Mouse (Mus musculus): ENCODE data around the gene Ptcra.

Ptcra gene

DNA sequence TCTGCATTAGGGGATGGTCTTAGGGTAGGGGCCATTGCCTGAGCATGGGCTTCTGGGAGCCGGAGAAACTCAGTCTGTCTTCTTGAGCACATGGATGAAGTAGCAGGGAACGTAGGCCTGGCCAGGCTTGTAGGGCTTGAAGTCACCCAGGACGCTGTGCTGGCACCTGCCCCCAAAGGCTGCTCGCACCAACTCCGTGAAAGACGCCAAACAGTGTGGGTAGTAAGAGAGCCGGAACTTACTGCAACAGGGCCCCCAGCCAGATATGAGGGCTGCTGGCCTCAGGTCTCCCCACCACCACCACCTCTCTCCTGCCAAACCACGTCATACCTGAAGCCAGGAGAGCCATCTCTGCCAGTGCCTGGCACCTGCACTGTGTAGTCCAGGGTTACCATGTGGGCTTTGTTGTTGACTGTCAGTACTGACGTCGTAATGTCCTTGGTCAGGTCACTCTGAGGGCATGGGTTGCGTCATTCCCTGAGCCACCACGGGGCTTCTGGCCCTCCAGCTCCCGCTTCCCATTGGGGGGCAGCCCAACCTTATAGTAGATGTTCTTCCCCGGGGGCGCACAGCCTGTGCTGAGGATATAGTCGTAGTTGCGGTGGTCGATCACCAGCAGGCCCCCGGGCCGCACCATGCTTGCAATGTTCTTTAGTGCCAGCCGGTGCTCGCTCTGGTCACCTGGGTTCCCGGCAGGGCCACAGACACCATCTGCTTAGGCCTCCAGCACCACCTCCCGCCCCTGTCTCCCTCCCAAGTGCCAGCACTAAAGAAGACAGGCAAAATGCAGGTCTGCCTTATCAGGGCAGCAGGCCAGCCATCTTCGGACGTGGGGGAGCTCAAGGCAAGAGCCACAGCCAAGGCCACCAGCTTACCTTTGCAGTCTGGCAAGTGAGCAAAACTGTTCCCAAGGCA, 37.5 kb downstream of the Ptcra start:
- no peak for DNase-seq (ENCODE audit: low spot score in 2 of 2)

DNA sequence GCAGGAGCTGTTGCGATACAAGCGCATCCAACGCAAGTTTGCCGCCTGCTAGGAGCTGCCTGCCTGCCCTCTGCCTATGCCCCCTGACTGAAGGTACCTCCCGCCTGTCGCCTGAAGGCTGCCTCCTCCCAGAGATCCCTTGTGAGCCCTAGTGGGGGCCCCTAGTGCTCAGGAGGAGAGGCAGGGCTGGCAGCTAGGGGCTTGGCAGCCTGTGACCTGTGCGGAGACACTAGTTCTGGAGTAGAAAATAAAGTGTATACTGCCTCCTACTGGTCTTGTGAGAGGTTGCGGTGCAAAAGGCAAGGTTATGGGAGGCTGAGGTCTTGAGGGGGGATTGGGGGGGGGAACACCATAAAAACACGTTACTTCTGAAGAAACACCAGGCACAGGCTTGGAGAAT, 38.2 kb downstream of the Ptcra start:
- peak in 1 of 2 experiments; percentile 47 for DNase-seq (ENCODE audit: low spot score in 2 of 2)

DNA sequence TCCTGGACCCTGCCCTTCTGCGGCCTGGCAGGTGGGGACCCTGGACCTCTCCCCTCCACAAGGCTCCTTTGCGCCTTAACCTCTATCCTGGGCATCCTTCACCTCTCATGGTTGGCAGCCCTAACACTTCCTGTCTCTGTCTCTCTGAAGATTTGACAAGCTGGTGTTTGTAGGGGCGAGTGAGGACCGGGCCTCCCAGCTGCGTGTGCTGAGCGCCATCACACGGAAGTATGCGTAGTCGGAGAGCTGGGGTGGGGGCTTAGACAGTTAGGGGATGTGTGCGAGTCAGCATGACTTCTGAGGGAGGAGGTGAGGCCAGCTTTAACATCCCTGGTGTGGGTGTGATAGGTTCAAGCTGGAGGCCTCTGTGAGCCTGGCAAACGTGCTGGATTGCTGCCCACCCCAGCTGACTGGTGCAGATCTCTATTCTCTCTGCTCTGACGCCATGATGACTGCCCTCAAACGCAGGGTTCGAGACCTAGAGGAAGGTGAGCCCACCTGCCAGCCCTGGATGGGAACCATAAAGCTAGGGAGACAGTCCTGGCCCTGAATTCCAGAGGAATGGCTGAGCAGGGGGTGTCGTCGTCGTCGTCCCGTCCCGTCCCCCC, 38.9 kb downstream of the Ptcra start:
- DNase-seq (ENCODE audit: low spot score in 2 of 2) = no peak

DNA sequence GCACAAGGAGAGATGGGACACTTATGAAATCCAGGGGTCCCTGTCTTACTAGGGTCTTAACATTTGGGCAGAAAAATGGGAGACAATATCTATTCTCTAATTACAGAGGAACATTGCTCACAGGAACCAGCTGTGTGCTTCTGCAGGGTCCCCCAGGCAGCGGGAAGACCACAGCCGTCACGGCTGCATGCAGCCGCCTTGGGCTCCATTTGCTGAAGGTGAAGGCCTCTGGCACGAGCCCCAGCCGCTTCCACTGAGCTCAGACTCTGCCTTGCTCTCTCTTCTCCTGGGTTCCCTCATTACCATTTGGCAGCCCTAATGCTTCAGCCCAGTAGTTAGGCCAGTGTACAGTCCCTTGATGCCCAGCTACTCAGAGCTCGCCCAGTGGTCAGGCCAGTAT, 42.4 kb downstream of the Ptcra start:
- no peak for DNase-seq (ENCODE audit: low spot score in 2 of 2)

- DNase-seq (ENCODE audit: low spot score in 2 of 2) = no peak
Measured at GRCm38 (mm10) chr17:46714756-46715481, 48.6 kb downstream of the Ptcra start.

DNA sequence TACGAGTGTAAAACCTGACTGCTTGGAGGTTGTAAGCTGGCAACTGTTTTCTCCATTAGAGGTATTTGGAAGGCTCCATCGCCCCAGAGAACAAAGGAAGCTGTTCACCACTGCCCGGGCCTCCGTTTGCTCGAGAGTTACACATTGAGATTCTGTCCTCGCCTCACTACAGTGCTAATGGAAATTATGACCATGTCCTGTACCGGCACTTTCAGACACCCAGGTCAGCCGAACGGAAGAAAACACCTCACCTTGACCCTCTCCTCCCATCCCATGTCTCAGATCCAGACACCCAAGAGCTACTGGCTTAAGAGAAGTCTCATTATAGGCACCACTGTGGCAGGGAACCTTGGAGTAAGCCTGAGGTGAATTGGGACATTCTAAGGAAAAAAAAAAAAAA, 49.7 kb downstream of the Ptcra start:
- DNase-seq (ENCODE audit: low spot score in 2 of 2) = no peak

DNA sequence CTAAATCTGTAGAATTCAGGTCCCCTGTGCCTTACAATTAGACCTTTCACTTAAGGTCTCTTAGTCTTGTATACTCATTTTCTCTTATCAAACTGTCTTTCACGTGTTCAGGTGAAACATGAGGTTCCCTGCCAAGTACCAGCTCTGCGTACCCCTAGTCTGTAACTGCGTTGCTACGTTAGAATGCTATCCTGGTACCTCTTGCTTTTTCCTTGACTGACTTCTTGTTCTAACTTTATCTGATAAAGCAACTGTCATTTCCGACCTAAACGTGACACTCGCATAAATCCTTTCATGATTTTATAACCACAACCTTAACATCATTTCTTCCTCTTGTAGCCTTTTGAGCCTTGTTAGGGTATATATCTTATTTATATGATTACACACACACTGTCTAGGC, 51.1 kb downstream of the Ptcra start:
- DNase-seq (ENCODE audit: low spot score in 2 of 2) = no peak

- peak; percentile 61 to 75 for DNase-seq (ENCODE audit: low spot score in 2 of 2)
Measured at GRCm38 (mm10) chr17:46711612-46712271, 51.8 kb downstream of the Ptcra start.

- DNase-seq (ENCODE audit: low spot score in 2 of 2) = peak; percentile 83 to 93
Measured at GRCm38 (mm10) chr17:46710959-46711597, 52.4 kb downstream of the Ptcra start, which contains the start of gene Pex6. Pex6 (plus strand) TSS chr17:46711463.

GRCm38 (mm10) chr17:46706375-46707089, 57.0 kb downstream of the Ptcra start:
- no peak for DNase-seq (ENCODE audit: low spot score in 2 of 2)
